Mouse (Mus musculus) liver, adult (tissue): ENCODE results near the gene Tnrc6c.

Experiments
- GATA4 ChIP-seq: IDR thresholded peaks from 2 replicates; pipeline ENCODE4 v1.6.1; 2014; ENCODE audit warnings: mild to moderate bottlenecking, low read length; ENCODE audit not compliant: insufficient replicate concordance

Gene Tnrc6c

GRCm38 (mm10) chr11:117653491-117654351, at the start of gene Tnrc6c:
TSS of gene Tnrc6c (plus strand) at chr11:117654289.
- TF ChIP-seq GATA4, result no peak

DNA sequence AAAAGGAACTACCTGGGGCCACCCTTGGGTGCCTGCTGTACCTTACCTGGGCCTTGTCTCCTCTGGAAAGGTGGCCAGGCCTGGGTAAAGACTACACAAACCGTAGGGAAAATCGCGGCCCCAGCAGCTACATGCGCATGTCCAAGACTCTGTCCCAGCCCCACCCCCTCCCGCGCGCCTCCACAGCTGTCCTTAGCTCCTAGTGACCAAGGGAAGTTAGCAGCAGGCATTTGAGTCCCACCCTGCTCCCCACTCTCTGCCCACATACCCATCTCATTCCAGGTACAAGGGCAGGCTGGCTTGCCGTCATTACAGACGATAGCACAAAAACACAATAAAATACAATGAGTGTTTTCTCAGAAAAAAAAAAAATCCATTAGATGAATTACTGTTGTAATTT, 48.0 kb upstream of the Tnrc6c start:
- TF ChIP-seq GATA4, result no peak

DNA sequence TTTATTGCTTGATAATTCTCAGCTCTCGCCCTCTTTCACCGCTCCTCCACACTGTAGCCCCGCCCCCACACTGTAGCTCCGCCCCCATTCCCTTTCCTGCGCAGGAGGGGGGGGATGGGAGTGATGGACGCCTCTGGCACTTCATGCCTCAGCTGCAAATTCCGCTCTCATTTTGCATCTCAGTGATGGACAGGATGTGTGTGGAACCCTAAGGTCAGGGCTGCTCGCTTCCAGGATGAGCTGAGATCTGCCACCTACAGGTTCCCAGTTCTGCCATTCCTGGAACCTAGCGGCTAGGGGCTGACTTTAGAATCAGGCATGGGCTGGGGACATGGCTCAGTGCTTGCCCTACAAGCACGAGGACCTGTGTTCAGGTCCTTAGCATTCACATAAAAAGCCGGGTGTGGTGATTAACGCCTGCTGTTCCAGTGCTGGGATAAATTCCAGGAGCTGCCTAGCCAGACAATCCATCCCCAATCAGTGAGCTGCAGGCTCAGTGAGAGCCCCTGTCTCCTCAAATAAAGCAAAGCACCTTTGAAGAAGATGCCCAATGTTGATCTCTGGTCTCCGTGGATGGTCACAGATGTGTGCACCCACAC, 47.4 kb upstream of the Tnrc6c start:
- no peak for TF ChIP-seq GATA4

- TF ChIP-seq GATA4, result no peak
These were observed 45.8 kb upstream of the Tnrc6c start for GRCm38 (mm10) chr11:117608141-117608789.

GRCm38 (mm10) chr11:117608976-117609375, 45.1 kb upstream of the Tnrc6c start:
- no peak for TF ChIP-seq GATA4

- TF ChIP-seq GATA4, result no peak
These were observed 43.5 kb upstream of the Tnrc6c start for GRCm38 (mm10) chr11:117610589-117610988.

GRCm38 (mm10) chr11:117611068-117611467, 43.0 kb upstream of the Tnrc6c start:
- TF ChIP-seq GATA4, result no peak

GRCm38 (mm10) chr11:117611860-117612259, 42.2 kb upstream of the Tnrc6c start:
- no peak for TF ChIP-seq GATA4

- TF ChIP-seq GATA4, result no peak
These were observed 41.2 kb upstream of the Tnrc6c start for GRCm38 (mm10) chr11:117612885-117613284.

- no peak for TF ChIP-seq GATA4
These were observed 36.7 kb upstream of the Tnrc6c start for GRCm38 (mm10) chr11:117617368-117617908.

DNA sequence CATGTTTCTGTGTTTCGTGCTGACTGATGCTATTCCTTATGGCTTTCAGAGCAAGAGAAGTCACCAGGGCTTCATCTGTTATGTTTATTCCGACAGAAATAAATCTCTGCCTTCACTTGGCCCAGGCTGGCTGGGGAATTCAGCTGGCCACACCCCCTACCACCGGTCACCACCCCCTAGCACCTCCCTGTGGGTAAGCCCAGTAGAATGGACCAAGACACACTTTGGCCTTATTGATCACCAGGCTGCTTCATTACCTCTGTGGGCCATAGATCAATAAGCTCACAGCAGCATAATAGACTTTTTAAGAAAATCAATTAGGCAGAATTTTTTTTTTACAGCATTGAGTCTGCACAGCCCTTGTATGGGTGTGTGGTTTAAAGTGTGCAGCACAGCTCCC, 35.9 kb upstream of the Tnrc6c start:
- no peak for TF ChIP-seq GATA4

GRCm38 (mm10) chr11:117618774-117619173, 35.3 kb upstream of the Tnrc6c start:
- no peak for TF ChIP-seq GATA4

DNA sequence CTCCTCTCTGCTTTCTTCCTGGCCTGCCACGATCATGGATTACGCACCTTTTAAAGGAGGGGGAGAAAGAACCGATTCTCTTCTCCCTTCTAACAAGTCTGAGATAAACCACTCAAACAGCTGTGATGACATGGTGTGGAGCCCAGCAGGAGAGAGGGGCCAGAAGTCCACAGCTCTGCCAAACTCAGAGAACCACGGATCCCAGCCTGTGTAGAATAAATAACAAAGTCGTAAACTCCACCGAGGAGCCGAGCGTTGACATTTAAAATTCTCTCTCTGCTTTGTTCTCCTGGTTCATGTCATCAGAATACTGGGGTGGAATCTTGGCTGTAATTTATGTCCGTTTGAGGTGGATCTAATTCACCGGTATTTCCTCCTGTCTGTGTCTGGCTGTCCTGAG, 34.5 kb upstream of the Tnrc6c start:
- no peak for TF ChIP-seq GATA4

GRCm38 (mm10) chr11:117625196-117625595, 28.9 kb upstream of the Tnrc6c start:
- TF ChIP-seq GATA4, result no peak

DNA sequence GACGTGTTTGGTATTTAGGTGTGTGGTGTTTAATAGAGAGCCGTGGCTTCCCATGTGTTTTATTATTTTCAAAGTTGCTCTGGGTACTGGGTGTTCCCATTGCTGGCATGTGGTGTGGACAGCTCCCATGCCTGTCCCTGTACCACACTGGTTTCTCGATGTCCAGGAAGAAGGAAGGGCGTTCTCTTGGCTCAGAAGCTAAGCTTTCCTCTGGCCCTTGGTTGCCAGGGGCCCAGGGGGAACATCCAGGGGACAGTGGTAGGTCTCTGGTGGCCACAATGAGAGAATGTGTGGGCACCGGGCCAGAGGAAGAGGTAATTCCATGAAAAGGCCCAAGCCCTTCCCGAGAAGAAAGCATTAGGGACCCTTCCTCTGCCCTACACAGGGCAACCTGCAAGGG, 27.5 kb upstream of the Tnrc6c start:
- TF ChIP-seq GATA4, result no peak
